Mouse (Mus musculus): ENCODE measurements at regions not wholly inside any gene's neighbourhood (a gene's known extent, or its start where the extent isn't known, plus 50 kb on each side); places are given as distances from the start of the nearest gene placed in this dataset.

DNA sequence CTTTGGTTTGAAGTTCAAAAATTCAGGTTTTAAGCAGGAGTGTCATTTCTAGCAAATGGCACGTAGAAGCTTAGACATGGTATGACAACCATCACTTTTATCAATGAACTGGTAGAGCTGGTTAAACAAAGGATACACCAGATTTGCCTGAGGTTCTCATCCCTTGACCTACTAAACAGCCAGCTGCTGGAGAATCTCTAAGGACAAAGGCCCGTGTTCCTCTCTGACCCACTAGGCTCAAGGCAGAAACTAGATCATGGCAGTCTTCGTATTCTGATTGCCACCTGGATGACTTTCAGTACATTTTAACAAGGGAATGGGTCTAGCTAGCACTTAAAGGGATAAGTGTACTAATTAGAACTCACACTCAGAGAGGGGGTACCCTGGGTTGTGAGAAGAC is 155.2 kb upstream of the Bcl6 start:
- DNase-seq: no peak

DNA sequence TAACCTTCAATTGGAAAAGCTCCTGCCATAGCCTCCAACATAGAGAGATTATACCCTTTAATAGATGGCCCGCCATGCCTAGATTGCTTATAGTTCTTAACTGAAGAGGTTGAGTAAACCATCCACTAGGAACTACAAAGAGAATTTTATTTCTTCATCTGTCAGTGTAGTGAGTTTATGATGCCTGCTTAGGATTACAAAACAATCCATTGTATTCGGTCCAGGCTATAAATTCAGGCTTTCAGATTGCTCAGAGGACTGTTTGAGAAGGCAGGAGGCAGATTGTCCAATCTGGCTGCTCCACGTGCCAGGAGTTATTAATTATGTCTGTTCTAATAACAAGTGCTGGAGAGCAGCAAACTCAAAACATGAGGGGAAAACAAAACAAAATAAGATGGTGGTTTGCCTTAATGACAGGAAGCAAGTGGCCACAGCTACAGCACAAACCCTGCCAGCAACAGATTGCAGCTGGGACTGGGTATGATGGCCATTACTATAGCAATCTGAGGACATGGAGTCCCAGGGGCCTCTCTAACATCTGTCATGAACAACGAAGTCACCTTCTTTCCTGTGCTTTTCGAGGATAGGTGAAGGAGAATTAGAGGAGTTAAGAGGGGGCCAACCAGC is 154.4 kb upstream of the Bcl6 start:
- DNase-seq: no peak

DNA sequence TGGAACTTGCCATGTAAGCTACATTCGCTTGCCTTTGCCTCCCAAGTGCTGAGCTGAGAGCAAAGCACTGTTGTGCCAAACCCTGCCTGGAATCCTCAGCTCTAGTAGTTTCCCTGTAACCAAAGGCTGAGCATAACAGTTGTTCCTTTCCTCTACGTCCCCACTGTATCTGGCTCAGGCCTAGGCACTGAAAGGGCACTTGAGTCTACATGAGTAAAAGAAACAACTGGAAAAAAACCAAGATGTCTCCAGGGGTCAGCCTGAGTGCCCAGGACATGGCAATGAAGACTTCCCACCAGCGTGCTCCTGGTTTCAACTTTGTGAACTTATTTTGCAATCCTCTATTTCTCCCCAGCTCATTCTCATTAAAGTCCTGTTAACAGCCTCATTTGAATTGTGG is 150.5 kb upstream of the Bcl6 start:
- DNase-seq: no peak

DNA sequence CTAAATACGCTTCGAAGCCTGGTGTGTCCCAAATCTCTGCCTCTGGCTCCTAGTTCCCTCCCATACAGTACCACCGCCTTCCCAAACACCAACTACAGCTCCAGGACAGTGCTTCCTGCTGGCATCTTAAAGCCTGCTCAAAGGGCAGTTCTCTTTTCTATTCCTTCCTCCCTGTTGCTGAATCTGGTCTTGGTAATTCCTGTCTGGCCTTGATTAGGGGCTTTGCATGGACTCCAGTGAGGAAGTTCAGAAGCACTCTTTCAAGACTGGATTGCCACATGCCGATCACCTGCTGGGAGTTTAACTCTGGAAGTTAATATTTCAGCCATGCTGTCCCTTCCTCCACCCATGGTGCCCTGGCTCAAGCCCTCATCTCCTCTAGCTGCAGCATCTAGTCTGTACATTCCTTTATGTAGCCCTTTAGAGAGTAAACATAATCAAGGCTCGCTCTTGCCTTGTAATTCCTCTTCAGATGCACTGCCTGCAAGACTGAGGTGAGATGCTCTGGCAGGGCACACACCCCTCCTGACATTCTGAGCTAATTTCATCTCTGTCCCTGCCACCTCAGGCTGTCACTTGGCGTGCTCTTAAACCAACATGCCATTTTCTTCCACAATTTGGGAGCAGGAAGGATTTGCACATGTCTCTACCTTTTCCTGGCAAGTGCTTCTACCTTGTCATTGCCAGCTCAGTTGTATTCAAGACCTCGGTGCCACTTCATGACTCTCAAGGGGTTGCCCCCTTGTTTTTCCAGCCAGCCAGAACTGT is 148.8 kb upstream of the Bcl6 start:
- no peak for DNase-seq

DNA sequence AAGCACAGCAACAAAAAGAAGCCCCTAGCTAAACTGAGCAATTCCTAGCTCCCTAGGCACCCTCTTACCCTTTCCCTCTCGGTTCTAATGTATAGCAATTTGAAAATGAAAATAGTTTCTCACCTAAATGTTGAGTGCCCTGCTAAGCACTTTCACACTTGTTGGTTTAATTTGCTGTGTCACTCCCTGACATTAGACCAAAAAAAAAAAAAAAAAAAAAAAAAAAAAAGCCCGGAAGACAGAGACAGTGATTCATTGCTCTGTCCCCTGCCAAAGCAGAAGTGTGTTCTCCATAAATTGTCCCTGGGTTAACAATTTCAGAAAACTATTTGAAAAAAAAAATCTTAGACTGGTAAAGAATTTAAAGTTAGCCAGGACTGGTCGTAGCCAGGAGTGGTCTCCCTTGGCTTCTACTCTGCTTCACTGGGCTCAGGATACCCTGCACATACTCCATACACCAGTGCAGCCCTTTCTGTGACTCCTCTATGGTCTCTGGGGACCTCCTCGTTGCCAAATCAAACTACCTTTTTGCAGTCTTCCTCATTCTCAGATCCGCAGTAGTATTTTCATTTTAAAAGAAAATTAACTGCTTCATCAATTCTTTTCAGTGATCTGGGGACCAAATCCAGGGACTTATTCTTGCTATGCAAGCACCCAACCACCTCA is 148.0 kb upstream of the Bcl6 start:
- DNase-seq: no peak

DNA sequence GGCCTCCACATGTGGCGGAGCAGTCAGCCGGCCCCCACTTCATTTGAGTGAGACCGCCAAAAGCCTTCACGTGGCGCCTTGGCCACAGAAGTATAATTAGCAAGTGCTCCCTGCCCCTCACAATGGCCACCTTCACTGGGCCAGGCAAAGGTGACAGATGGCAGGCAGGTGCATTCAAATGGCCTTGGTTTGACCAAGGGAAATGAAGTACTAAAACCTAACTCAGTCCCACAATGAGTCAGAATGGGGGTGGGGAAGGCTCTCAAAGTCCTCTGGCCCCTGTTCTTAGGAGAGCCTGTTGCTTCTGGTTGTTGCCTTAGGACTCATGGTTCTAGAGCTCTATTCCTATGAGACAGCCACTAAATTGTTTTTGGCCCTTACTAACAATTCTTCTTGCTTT is 147.2 kb upstream of the Bcl6 start:
- DNase-seq: no peak

DNA sequence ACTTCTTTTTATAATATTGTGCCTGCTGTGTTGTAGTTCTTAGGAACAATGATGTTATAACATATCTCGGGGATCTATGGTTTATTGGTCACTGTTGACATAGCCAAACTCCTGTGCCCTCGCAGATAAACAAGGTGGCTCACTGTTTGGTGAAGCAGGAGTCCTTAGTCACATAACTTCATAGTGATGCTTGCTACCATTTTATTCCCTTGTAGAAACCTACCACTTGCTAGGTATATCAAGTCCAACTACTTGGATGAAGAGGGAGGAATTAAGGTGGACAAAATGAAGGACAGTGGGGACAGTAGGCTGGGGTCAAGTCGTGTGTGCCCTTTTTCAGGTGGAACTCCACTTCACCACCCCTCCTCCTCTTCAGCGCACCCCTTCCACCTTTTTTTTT is 146.7 kb upstream of the Bcl6 start:
- no peak for DNase-seq

DNA sequence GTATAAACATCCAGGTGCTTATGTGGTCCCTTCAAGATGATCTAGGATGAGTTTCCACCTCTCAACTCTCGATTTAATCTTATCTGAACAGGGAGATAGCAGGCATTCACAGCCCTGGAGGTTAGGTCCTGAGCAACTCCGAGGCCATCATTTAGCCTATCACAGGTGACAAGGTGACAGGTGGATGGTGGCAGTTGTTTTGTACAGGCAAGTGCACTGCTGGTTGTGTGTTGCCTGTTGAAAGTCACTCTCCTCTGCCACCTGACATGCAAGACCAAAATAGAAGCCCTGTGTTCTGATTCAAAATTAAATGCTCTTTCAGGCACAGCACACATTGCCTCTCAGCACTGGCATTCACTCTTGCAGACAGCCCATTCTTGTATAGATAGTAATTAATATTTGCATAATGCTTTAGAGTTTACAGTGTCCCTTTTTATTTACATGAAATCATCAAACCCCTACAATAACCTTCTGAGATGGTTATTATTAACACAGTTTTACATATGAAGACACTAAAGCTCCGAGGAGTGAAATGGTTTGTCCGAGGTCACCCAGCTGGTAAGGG is 145.9 kb upstream of the Bcl6 start:
- DNase-seq: no peak

DNA sequence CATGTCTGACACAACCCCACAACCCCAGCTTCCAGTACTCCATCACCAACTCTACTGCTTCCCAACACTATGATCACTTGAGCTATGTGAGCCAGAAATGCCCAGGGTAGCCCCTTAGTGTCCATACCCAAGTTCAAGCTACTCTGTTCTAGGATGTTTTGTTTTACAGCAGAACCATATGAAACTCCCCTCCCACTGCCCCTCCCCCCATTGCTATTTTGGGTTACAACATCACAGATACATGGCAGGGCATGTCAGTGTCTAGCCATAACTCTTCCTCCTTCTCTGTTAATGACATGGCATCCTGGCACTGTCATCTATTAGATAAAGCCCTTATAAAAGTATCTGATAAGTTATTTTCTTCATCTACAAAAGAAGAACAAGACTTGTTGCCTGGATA is 142.0 kb upstream of the Bcl6 start:
- DNase-seq: no peak

DNA sequence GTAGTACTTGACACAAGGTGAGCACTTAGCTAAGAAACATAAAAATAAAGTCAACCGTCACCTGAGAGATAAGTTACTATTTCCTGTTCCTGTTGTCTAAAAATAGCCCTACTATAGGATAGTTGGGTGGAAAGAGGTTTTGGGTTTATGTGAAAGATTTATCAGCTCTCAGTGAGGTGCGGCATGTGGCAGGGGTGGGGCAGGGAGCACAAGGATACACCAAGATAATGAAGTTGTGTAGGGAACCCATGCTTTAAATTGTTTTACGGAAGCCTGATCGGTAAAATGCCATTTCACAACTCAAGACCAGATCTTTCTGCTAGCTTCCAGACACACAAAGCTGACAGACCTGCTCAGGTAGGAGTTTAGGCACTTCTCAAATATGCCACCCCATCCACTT is 141.0 kb upstream of the Bcl6 start:
- DNase-seq: no peak

DNA sequence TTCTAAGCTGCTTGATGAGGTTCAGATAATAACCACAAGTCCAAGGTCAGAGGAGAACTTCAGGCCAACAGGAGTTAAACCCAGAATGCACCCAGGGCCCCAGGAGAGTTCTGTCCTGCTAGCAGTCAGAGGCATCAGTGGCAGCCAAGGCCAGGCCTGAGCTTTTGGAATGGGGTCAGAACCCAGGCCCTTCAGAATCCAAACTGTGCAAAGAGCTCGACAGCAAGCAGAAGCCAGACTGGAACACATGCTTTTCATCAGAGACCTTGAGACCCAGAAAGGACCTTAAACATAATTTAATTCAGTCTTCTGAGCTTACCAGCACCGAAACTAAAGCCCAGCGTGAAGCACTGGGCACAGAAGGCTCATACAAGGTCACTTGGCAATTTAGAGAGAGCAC is 139.9 kb upstream of the Bcl6 start:
- DNase-seq: no peak

DNA sequence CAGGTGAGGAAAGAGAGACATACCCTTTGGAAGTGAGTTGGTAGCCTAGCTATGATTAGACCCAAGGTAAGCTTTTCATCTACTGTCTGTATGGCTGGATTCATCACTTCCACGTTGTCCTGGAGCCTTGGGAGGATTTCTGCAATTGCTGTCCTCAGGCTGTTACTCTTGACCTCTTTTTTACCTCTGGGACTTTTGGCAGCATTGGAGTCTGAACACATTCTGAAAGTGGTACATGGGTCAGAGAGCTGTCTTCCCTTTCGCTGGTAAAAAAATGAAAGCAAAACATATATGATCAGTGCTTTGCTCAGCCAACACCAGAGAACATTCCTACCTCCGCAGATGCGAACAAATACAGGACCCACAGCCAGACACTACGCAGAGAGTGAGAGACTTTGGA is 136.1 kb upstream of the Bcl6 start:
- DNase-seq: no peak

DNA sequence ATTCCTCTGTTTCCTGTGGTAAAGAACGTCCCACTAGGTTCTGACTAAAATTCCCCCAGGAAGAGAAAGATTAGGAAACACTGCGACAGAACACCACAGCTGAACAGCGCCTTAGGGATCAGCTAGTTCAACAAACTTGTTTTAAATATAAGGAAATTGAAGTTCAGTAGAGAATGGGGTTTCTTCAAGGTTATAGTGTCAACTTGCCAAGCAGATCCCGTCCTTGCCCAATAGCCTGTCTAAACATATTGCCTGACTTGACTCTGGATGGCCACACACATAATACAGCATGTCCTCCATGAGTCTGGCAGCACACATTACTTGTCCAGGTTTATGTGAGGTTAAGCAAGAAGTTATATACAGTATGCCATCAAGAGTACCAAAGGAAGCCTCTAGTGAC is 135.4 kb upstream of the Bcl6 start:
- no peak for DNase-seq

DNA sequence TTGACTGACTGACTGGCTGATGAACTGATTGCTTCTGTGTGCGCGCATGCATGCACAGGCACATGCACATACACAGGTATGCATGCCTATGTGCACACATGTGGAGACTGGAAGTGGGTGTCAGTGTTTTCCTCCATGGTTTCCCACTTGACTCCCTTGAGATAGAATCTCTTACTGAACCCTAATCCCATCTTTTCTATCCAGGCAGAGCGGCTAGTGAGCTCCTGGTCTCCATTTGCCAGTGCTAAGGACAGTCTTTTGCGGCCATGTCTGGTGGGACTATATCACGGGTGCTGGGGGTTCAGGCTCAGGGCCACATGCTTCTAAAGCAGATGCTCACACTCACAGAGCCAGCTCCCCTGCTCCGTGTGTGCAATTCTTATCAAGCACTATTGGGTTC is 133.0 kb upstream of the Bcl6 start:
- no peak for DNase-seq

DNA sequence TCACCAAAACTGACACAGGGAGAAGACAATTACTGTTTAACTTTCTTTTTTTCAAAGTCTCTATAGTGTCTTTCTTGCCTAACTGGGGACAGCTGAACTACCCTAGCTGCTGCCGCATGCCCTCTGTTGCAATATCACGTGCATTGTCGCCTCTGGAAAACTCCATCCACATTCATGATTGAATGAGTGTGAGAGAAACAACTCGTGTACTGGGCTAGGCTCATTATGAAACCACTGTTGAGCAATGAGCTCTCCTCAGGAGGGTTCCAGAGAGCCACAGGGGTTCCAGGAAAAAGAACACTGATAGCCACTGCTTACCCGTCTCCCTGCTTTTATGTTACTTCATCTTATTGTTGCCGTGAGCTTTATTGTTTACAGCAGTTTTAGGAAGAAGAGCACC is 132.2 kb upstream of the Bcl6 start:
- no peak for DNase-seq

DNA sequence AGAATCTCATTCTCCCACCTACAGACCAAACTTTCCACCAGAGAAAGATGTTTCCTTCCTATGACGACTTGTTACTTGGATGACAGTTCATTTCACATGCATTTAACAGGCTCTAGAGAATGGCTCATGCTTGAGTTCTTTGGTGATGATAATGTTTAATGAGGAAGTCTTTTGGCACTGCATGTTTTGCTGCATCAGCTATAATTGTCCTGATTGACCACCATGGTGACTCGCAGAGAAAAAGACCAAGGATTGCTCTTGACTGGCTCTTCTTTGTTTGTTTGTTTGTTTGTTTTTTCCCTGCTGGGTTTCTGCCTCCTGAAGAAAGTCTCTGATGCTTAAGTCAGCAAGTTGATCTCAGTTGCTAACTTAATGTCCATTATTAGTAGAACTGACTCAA is 129.8 kb upstream of the Bcl6 start:
- DNase-seq: no peak

DNA sequence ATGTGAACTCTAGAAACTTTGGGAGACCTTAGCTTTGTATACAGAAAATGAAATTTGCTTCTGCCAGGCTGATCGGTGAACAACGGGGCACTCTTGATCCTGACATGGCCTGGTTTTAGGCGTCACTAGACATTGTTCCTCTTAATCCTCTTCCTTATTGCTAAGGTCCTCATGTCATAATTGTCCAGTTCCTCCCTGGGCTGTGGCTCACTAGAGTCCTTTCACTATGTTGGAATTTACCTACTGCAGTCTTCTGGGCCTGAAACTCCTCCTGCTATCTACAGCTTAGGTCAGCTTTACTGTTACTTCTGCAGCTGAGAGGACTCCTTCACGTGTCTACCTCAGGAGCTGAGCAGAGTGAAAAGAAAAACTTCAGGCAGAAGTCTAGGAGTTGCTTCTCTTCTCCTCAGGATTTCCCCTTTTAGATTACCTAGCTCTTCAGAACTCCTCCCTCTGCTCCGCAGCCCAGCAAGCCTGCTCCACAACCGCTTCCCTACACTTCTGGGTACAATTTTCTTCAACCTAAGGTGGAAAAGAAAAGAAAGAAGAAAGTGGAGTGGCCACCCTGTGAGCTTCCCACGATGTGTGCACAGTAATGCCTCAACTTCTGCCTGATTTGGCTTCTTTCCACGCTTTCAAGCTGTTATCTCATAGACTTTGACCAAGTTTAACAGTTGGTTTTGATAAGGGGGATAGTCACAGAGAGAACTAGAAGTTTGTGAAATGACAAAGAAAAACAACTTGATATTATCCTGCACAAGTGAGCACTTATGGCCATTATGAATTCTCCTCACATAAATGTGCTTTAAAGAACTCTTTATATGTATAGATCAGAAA is 114.4 kb upstream of the Bcl6 start:
- DNase-seq: no peak

DNA sequence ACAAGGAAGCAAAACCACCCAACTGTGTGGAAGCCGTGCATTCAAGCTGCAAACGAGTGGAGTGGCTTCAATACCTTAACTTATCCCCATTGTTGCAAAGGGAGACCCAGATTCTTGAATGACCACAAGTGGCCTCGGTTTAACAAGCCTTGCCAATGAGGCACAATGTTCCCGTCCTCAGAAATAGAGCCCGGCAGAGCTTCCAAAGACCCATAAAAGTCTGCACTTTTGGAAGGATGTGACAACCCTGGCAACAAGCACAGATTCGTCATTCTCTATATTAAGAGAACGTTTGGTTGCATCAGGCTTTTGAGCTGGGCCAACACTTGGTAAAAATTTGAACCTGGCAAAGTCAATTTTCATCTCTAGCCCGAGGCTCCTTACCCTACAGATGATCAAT is 108.9 kb upstream of the Bcl6 start:
- DNase-seq: no peak

DNA sequence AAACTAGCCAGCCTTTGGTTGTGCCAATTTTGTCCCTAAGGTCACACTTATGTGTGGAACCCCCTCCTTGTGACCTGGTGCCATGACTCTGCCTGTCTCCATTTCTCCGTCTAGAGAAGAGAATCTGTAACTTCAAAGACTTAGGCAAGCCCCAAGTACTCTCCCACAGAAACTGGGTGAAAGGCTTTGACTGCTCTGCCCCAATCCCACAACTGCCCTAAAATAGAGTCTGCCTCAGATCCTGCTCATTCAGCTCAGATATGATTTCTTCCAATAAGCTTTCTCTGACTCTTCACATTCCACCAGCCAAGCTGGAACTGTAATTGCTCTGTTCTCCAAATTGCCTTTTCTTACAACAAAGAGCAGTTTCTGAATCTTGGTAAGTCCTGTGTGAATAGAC is 107.4 kb upstream of the Bcl6 start:
- DNase-seq: no peak

DNA sequence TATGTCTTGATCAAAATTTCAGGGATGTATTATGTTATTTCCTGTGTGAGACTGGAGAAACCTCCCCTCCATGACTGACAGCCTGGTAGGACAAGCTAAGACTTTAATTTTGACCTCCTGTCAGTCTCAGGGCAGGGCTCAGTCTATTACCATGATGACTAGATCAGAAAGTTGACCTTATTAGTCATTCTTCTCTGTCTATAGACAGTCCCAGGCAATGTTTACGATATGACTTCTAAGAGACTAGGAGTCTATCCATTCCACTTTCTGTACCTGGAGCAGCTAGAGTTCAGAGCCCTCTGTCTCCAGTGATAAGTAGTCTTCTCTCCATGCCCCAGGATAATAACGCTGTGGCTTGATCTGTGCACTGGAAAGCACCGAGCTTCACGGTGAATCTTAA is 107.0 kb upstream of the Bcl6 start:
- no peak for DNase-seq

DNA sequence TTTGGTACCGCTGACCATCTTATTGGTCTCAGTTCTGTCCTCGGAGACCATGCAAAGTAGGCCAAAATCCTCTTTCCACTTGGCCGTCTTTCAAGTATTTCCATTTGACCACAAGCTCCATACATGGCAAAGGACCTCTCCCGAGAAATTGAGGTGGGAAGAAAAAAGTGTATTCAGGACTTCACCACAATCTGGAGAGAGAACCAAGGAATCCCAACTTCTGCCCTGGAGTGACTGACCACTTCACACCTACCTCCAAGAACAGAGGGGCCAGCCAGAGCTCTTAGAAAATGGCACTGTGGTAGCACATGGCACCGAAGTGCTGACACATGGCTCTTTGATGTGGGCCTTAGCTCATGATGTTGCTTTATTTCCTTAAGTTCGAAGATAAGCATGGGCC is 105.9 kb upstream of the Bcl6 start:
- no peak for DNase-seq

DNA sequence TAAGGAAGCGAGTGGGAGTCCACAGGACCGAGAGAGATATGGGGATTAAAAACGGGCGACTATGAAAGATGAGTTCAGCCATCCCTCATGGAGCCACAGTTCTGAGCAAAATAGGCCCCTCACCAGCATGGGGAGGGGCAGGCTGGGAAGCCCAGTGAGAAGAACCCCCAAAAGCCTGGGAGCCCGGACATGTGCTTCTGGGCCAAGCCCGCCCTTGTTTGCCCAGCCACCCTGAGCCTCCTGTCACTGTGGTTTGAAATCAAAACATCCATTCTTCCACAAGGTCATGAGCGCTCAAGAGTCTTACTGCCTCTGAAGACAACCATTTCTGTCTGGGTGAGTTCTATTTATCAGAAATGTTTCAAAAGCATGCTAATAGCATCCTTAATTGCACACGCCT is 105.0 kb upstream of the Bcl6 start:
- DNase-seq: no peak

Data from heart, postnatal 4 days (tissue).